ENCODE assay signal across 23 mouse cellular contexts in the genomic region with DNA sequence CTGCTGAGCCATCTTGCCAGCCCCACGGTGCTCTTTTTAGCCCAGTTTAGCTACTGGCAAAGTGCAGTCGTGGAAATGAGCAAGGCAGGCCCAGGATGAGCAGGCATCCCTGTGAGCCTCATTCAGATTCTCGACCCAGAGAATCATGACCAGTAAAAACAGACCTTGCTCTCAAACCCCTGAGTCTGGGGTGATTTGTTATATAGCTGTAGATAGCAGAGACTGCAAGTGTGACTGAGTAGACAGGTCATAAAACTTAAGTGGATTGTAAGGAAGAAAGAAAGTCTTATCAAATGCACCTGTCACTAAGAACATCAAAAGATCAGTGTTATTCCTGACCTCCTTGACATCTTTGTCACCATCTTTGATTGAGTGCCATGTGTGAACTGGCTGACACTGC. TPM values are rescaled to one million over a fixed set of nuclear protein-coding genes. Genes with fewer than 3 reads are reported as not detected.
DNase-seq lines count a peak whose midpoint lies in the region; ATAC-seq lines count a peak whose summit lies in the region.
"Had no signal": no experiment of that assay in that cellular context is flagged by ENCODE, and none has a peak within 500 bp of the region (broad histone marks: within the 10 kb centered on the region; RNA-seq: fewer than 3 reads in every experiment).

No protein-coding gene starts in this region.

- no peaks in the 10 kb centered on the region for H3K36me3 ChIP-seq in midbrain, embryonic 11.5 days (ENCODE audit: control insufficient read depth, insufficient read depth, low read length)
- H3K36me3 ChIP-seq in midbrain, embryonic 14.5 days (ENCODE audit: control insufficient read depth, insufficient read depth, low read length), result no peaks in the 10 kb centered on the region
- H3K36me3 ChIP-seq in intestine, embryonic 16.5 days (ENCODE audit: control insufficient read depth, insufficient read depth, low read length), result no peaks in the 10 kb centered on the region
- H3K36me3 ChIP-seq: embryonic facial prominence, embryonic 10.5 days; embryonic facial prominence, embryonic 12.5 days; forebrain, embryonic 15.5 days; G1E had no signal

- peak; percentile 17 for DNase-seq in midbrain, embryonic 11.5 days (ENCODE audit: low spot score, missing footprints)
- DNase-seq in midbrain, embryonic 14.5 days, result no peak
- DNase-seq in kidney, adult 9 months, result no peak
- no peak for DNase-seq in spleen, adult 18-20 months
- DNase-seq: adrenal gland, adult 8-10 months; adrenal gland, postnatal 14 days; adrenal gland, postnatal 36 days; B cell, adult 2 months; cerebellum, adult 11-12 months; cerebellum, adult 2 months; cerebellum, adult 9-10 months; cerebellum, postnatal 10 days; cerebellum, postnatal 25 days had no signal

- ATAC-seq in midbrain, embryonic 11.5 days (ENCODE audit: low FRiP score), result no peak
- no peak for ATAC-seq in midbrain, embryonic 14.5 days (ENCODE audit: low FRiP score, low TSS enrichment)
- ATAC-seq in intestine, embryonic 16.5 days, result peak; percentile 79
- ATAC-seq: activated CD4-positive, CD25-positive, alpha-beta regulatory T cell, adult 4 months; CD4-positive, CD25-positive, alpha-beta regulatory T cell, adult 4 months; forebrain, embryonic 13.5 days; forebrain, embryonic 15.5 days; Patski had no signal

- no peaks in the 10 kb centered on the region for H3K27me3 ChIP-seq in midbrain, embryonic 11.5 days (ENCODE audit: control insufficient read depth, insufficient read depth, low read length)
- H3K27me3 ChIP-seq in midbrain, embryonic 14.5 days (ENCODE audit: control insufficient read depth, insufficient read depth, low read length), result no peaks in the 10 kb centered on the region
- H3K27me3 ChIP-seq in intestine, embryonic 16.5 days (replicated peaks; ENCODE audit: control insufficient read depth, insufficient read depth, low read length), result no peaks in the 10 kb centered on the region
- H3K27me3 ChIP-seq: CH12.LX; embryonic facial prominence, embryonic 12.5 days; forebrain, embryonic 13.5 days; forebrain, embryonic 15.5 days; Patski had no signal

- H3K4me3 ChIP-seq in midbrain, embryonic 11.5 days (ENCODE audit: low read depth, low read length), result no peak overlapping the region
- no peak overlapping the region for H3K4me3 ChIP-seq in midbrain, embryonic 14.5 days (replicated peaks; ENCODE audit: low read depth, low read length)
- no peak overlapping the region for H3K4me3 ChIP-seq in intestine, embryonic 16.5 days (ENCODE audit: low read length)
- H3K4me3 ChIP-seq: embryonic facial prominence, embryonic 10.5 days; embryonic facial prominence, embryonic 12.5 days; forebrain, embryonic 13.5 days; forebrain, embryonic 15.5 days had no signal

- H3K4me1 ChIP-seq in midbrain, embryonic 11.5 days (ENCODE audit: control insufficient read depth, insufficient read depth, low read length), result no peaks in the 10 kb centered on the region
- no peaks in the 10 kb centered on the region for H3K4me1 ChIP-seq in midbrain, embryonic 14.5 days (ENCODE audit: control insufficient read depth, insufficient read depth, low read length)
- H3K4me1 ChIP-seq in intestine, embryonic 16.5 days (ENCODE audit: control insufficient read depth, insufficient read depth, low read length), result no peaks in the 10 kb centered on the region

- no peak overlapping the region for H3K4me2 ChIP-seq in midbrain, embryonic 11.5 days
- no peak overlapping the region for H3K4me2 ChIP-seq in midbrain, embryonic 14.5 days (ENCODE audit: low read length)
- H3K4me2 ChIP-seq in intestine, embryonic 16.5 days (ENCODE audit: low read depth, low read length), result no peak overlapping the region
- H3K4me2 ChIP-seq: embryonic facial prominence, embryonic 12.5 days; forebrain, embryonic 13.5 days; forebrain, embryonic 15.5 days had no signal

- no peak overlapping the region for H3K9ac ChIP-seq in midbrain, embryonic 11.5 days (ENCODE audit: low read length)
- no peak overlapping the region for H3K9ac ChIP-seq in midbrain, embryonic 14.5 days (replicated peaks; ENCODE audit: low read length)
- H3K9ac ChIP-seq in intestine, embryonic 16.5 days (ENCODE audit: low read depth, low read length), result no peak overlapping the region
- H3K9ac ChIP-seq: embryonic facial prominence, embryonic 12.5 days; forebrain, embryonic 13.5 days; forebrain, embryonic 15.5 days had no signal

- no peak overlapping the region for H3K27ac ChIP-seq in midbrain, embryonic 11.5 days (ENCODE audit: low read depth, low read length)
- H3K27ac ChIP-seq in midbrain, embryonic 14.5 days (replicated peaks; ENCODE audit: low read depth, low read length), result no peak overlapping the region
- peak overlapping the region; percentile 34; the same call in 1 of the 2 replicates for H3K27ac ChIP-seq in intestine, embryonic 16.5 days (ENCODE audit: low read length)
- H3K27ac ChIP-seq: embryonic facial prominence, embryonic 10.5 days; embryonic facial prominence, embryonic 12.5 days; forebrain, embryonic 13.5 days; forebrain, embryonic 15.5 days had no signal

- H3K9me3 ChIP-seq in midbrain, embryonic 11.5 days (ENCODE audit: control insufficient read depth, low read length), result no peaks in the 10 kb centered on the region
- no peaks in the 10 kb centered on the region for H3K9me3 ChIP-seq in midbrain, embryonic 14.5 days (ENCODE audit: control insufficient read depth, low read length)
- H3K9me3 ChIP-seq in intestine, embryonic 16.5 days (ENCODE audit: control insufficient read depth, low read length), result no peaks in the 10 kb centered on the region
- H3K9me3 ChIP-seq: embryonic facial prominence, embryonic 10.5 days; embryonic facial prominence, embryonic 12.5 days; forebrain, embryonic 13.5 days; forebrain, embryonic 15.5 days; G1E had no signal

- WGBS in midbrain, embryonic 11.5 days, result 77% methylated on average over 3 of the region's 3 CpGs
- WGBS in midbrain, embryonic 14.5 days, result 73% methylated on average over 3 of the region's 3 CpGs
- WGBS in intestine, embryonic 16.5 days, result 34% methylated on average over 3 of the region's 3 CpGs

RNA-seq across cellular contexts. Expression of gene Lrig1, which starts 9.9 kb away (rescaled TPM):
- polyA plus RNA-seq in midbrain, embryonic 11.5 days (2014; fragmentation: Nextera tagmentation; extraction: Ambion mirVana), result 15.9 and 17.4 TPM in 2 replicates
- 17.1 and 18.7 TPM in 2 replicates for polyA plus RNA-seq in midbrain, embryonic 14.5 days (2014; fragmentation: Nextera tagmentation; extraction: Ambion mirVana)
- 11.8 and 14.7 TPM in 2 replicates for polyA plus RNA-seq in intestine, embryonic 16.5 days (2015; fragmentation: Nextera tagmentation; extraction: Ambion mirVana)
